Mouse (Mus musculus): ENCODE results near the gene Shc4.

DNA sequence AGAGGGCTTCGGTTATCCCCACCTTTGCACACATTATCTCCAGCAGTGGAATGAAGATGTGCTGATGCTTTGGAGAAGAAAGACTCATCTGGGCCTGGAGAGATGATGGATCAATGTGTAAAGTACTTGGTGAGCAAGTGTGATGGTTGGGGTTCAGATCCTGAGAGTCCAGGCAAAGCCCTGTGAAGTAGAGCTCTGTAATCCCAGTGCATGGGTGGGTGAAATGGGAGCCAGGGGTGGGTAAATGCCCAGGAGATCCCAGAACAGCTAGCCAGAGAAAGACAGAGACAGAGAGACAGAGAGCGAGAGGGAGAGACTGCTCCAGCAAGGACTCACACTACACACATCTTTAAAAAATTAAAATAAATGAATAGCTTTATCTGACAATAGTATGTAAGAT, 70.7 kb downstream of the Shc4 start:
- no peak for TF ChIP-seq CTCF (conservative IDR thresholded peaks at IDR 0.05; ENCODE audit: low read length)
- TF ChIP-seq NANOG (IDR thresholded peaks at IDR 0.05; ENCODE audit: borderline replicate concordance, low read length), result no peak
